Mouse (Mus musculus): Measurements from ENCODE around the gene Tshz2.

DNA sequence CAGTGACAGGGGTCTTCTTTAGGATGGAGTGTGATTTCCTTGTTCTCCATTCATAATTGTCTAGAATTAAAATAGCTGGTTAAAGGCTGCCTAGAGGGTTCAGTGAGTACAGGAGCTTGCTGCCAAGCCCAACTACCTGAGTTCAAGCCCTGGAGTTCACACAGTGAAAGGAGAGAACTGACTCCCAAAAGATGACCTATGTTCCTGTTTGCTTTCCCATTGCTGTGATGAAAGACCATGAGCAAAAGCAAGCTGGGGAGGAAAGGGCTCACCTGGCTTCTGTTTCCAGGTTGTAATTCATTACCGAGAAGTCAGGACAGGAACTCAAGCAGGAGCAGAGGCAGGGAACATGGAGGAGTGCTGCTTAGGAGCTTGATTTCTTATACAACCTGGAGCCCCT lies 416.0 kb downstream of the Tshz2 start:
- TF ChIP-seq POLR2A (IDR thresholded peaks at IDR 0.05; ENCODE audit: borderline replicate concordance, extremely low read depth, low read depth, low read length): no peak
- no peak for TF ChIP-seq CTCF (IDR thresholded peaks at IDR 0.05; ENCODE audit: insufficient read depth, low read length)

Data from lung, adult 2 months (tissue).